Mouse (Mus musculus) small intestine, adult 2 months (tissue): Measurements from ENCODE around the gene Klhl21. TPM values are rescaled to one million over a fixed set of nuclear protein-coding genes. Genes with fewer than 3 reads are reported as not detected.

Experiments
- H3K27ac ChIP-seq: fragments of 200-500 bp; 2 replicates; pipeline ENCODE4 v1.5.1; 2012; ENCODE audit warnings: low read depth, low read length, control low read depth, inconsistent platforms; ENCODE audit not compliant: insufficient read depth
- H3K27me3 ChIP-seq: fragments of 200-500 bp; 2 replicates; pipeline ENCODE4 v1.6.1; 2012; ENCODE audit warnings: mild to moderate bottlenecking, moderate library complexity, low read length, inconsistent platforms; ENCODE audit not compliant: control insufficient read depth, insufficient read depth
- H3K36me3 ChIP-seq: fragments of 200-500 bp; 2 replicates; pipeline ENCODE4 v1.6.1; 2012; ENCODE audit warnings: mild to moderate bottlenecking, low read length, control low read depth, inconsistent platforms; ENCODE audit not compliant: control insufficient read depth, insufficient read depth
- H3K4me1 ChIP-seq: fragments of 200-500 bp; 2 replicates; pipeline ENCODE4 v1.6.1; 2012; ENCODE audit warnings: low read length, inconsistent platforms, mixed read lengths; ENCODE audit not compliant: control insufficient read depth, insufficient read depth, insufficient read length
- H3K4me3 ChIP-seq: fragments of 200-500 bp; 2 replicates; pipeline ENCODE4 v1.5.1; 2012; ENCODE audit warnings: low read depth, mild to moderate bottlenecking, control low read depth, inconsistent platforms, low read length, moderate library complexity
- CTCF ChIP-seq: fragments of 200-500 bp; IDR thresholded peaks from 2 replicates; pipeline ENCODE4 v1.5.1; 2012; ENCODE audit warnings: low read depth, mild to moderate bottlenecking, control low read depth, inconsistent platforms, low read length, moderate library complexity, mixed read lengths; ENCODE audit not compliant: insufficient replicate concordance, insufficient read length; ENCODE audit errors: extremely low read depth
- POLR2A ChIP-seq: fragments of 200-500 bp; IDR thresholded peaks from 2 replicates; pipeline ENCODE4 v1.6.1; 2012; ENCODE audit warnings: low read depth, mild to moderate bottlenecking, control low read depth, inconsistent platforms, low read length, moderate library complexity
- WGBS: fragments of 180-500 bp; shearing (Covaris S2); methylation state at CpG from one replicate; pipeline ENCODE4 v1.1.7; 2018; 5-methylcytosine and 5-hydroxymethylcytosine counted together
- polyA plus RNA-seq: library from polyadenylated mRNA; depleted of rRNA; stranded (reverse); fragments of >200 nt; gene quantifications from 2 replicates; pipeline ENCODE4 v1.2.3, GENCODE M21; 2012

The Klhl21 gene
- polyA plus RNA-seq, 1 experiment, result 19.8 TPM

DNA sequence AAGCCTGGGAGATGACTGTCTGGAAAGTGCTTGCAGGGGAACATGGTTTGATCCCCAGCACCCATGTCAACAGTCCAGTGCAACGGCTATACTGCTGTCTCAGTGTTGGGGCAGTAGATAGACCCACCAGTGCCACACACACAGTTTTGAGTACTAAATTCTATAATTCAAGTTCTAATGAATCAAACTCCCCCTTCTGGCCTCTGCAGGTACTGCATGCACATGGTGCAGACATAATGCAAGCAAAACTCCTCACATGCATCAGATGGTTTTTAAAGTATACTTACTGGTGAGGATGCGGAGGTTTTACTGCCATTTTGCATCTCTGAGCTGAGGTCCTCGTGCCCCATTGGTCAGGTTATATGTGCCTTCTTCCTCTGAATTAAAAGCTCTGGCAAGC is 33.2 kb upstream of the Klhl21 start:
- Histone ChIP-seq H3K4me3 (no peak overlapping the region), H3K27me3 (no peaks in the 10 kb centered on the region), H3K36me3 (peaks cover 46% of the 10 kb centered on the region), H3K4me1 (no peaks in the 10 kb centered on the region), H3K27ac (no peak overlapping the region)
- TF ChIP-seq CTCF (peak; percentile 32; the same call in 1 of the 2 replicates), POLR2A (no peak)
- 96% methylated on average over 3 of the region's 3 CpGs for WGBS

- no peaks in the 10 kb centered on the region for H3K27me3 ChIP-seq
- 42% methylated on average over 10 of the region's 10 CpGs for WGBS
- no peak overlapping the region for H3K27ac ChIP-seq
- peaks cover 46% of the 10 kb centered on the region for H3K36me3 ChIP-seq
- TF ChIP-seq CTCF (peak; percentile 85; the same call in 1 of the 2 replicates), POLR2A (no peak)
- H3K4me3 ChIP-seq, result no peak overlapping the region
- no peaks in the 10 kb centered on the region for H3K4me1 ChIP-seq
Measured at GRCm38 (mm10) chr4:151977748-151978147, 30.9 kb upstream of the Klhl21 start.

GRCm38 (mm10) chr4:151980699-151981098 is 27.9 kb upstream of the Klhl21 start:
- Histone ChIP-seq H3K4me3 (no peak overlapping the region), H3K27ac (no peak overlapping the region), H3K27me3 (no peaks in the 10 kb centered on the region), H3K4me1 (no peaks in the 10 kb centered on the region), H3K36me3 (peaks cover 24% of the 10 kb centered on the region; the same call in 1 of the 2 replicates)
- WGBS, result 72% methylated on average over 8 of the region's 8 CpGs
- TF ChIP-seq POLR2A (no peak), CTCF (peak; percentile 40; the same call in 1 of the 2 replicates)

DNA sequence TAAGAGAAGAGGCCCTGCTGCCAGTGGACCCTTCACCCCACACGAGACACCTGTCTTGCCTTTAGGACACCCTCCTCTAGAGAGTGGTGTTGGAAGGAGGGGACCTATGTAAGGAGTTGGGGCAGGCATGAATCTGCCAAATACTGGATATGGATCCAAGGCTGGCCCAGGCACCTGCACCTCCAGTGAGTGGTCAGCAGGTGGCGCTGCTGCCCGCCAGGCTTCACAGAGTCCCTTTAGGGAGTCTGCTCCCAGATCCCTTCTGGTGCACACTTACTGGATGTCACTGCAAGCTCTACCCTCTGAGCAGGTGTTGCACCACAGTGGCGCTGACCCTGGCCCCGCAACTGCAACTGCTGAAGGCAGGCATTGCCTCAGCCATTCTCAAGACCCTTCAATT is 27.2 kb upstream of the Klhl21 start:
- no peaks in the 10 kb centered on the region for H3K27me3 ChIP-seq
- no peak for TF ChIP-seq POLR2A
- peak; percentile 99 for TF ChIP-seq CTCF
- H3K36me3 ChIP-seq, result peaks cover 24% of the 10 kb centered on the region; the same call in 1 of the 2 replicates
- H3K4me1 ChIP-seq, result no peaks in the 10 kb centered on the region
- H3K27ac ChIP-seq, result no peak overlapping the region
- no peak overlapping the region for H3K4me3 ChIP-seq
- 12% methylated on average over 5 of the region's 5 CpGs for WGBS

DNA sequence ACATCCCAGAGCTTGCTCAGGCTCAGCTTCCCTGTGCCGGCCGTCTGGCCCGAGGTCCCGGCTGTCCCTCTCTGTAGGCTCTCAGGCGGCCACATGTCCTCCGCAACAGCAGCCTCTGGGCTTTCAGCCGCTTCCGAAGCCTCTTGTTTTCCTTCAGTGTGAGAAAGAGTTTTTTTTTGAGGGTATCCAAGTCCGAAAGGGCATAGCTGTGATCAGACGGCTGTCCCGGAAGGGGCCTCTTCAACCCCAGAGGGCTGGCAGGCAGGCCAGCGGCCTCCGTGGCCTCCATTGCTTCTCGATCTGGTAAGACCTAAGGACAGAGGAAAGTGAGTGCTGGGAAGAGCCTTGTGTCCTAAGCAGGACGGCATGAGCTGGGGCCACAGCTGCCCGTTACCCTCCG is 25.6 kb upstream of the Klhl21 start:
- H3K4me1 ChIP-seq, result peaks cover 10% of the 10 kb centered on the region
- peaks cover 18% of the 10 kb centered on the region; the same call in 1 of the 2 replicates for H3K36me3 ChIP-seq
- TF ChIP-seq CTCF, result no peak
- no peak for TF ChIP-seq POLR2A
- H3K27me3 ChIP-seq, result no peaks in the 10 kb centered on the region
- WGBS, result 87% methylated on average over 17 of the region's 17 CpGs
- H3K27ac ChIP-seq, result no peak overlapping the region
- H3K4me3 ChIP-seq, result no peak overlapping the region

- peaks cover 13% of the 10 kb centered on the region for H3K4me1 ChIP-seq
- WGBS, result 60% methylated on average over 9 of the region's 9 CpGs
Measured at GRCm38 (mm10) chr4:151983560-151983959, 25.0 kb upstream of the Klhl21 start.

GRCm38 (mm10) chr4:151985886-151986285 is 22.7 kb upstream of the Klhl21 start:
- TF ChIP-seq CTCF, result no peak
- TF ChIP-seq POLR2A, result no peak
- Histone ChIP-seq H3K4me3 (peak overlapping the region; percentile 31), H3K36me3 (peaks cover 5% of the 10 kb centered on the region; the same call in 1 of the 2 replicates), H3K27ac (peak overlapping the region; percentile 55; the same call in 1 of the 2 replicates), H3K4me1 (peaks cover 16% of the 10 kb centered on the region), H3K27me3 (no peaks in the 10 kb centered on the region)
- 12% methylated on average over 10 of the region's 10 CpGs for WGBS

More at GRCm38 (mm10) chr4:151983560-151983959, 25.0 kb upstream of the Klhl21 start:
- TF ChIP-seq POLR2A (no peak), CTCF (no peak)
- no peak overlapping the region for H3K4me3 ChIP-seq
- H3K27ac ChIP-seq, result no peak overlapping the region
- H3K27me3 ChIP-seq, result no peaks in the 10 kb centered on the region
- peaks cover 17% of the 10 kb centered on the region; the same call in 1 of the 2 replicates for H3K36me3 ChIP-seq
